Mouse (Mus musculus): ENCODE measurements around the gene Fcor.

- no peak for TF ChIP-seq CTCF (IDR thresholded peaks at IDR 0.05; ENCODE audit: low read depth)
- TF ChIP-seq EP300 (IDR thresholded peaks at IDR 0.05; ENCODE audit: low read depth): no peak
These were observed 24.6 kb downstream of the Fcor start for GRCm38 (mm10) chr8:3647561-3647960.
